Mouse (Mus musculus) heart, embryonic 16.5 days (tissue): ENCODE results near the gene B4galnt1. TPM values are rescaled to one million over a fixed set of nuclear protein-coding genes. Genes with fewer than 3 reads are reported as not detected.

Experiments
- ATAC-seq: fragments of 200-750 bp; cut with Nextera tagmentation; replicated peaks from 2 replicates; pipeline ENCODE4 v1.8.0; 2017; ENCODE audit warnings: moderate number of reproducible peaks; ENCODE audit not compliant: insufficient read depth, low FRiP score; ENCODE audit errors: extremely low read depth
- H3K27ac ChIP-seq: fragments of 300-500 bp; sonication (generic); 2 replicates; pipeline ENCODE4 v1.5.1; 2014; ENCODE audit warnings: mild to moderate bottlenecking, low read length, control low read depth, moderate library complexity
- H3K27me3 ChIP-seq: fragments of 300-500 bp; sonication (generic); 2 replicates; pipeline ENCODE4 v1.6.1; 2014; ENCODE audit warnings: low read length, mixed read lengths; ENCODE audit not compliant: control insufficient read depth, insufficient read depth
- H3K36me3 ChIP-seq: fragments of 300-500 bp; sonication (generic); 2 replicates; pipeline ENCODE4 v1.6.1; 2014; ENCODE audit not compliant: control insufficient read depth, insufficient read depth
- H3K4me1 ChIP-seq: fragments of 300-500 bp; sonication (generic); 2 replicates; pipeline ENCODE4 v1.6.1; 2014; ENCODE audit warnings: low read length, mixed read lengths; ENCODE audit not compliant: control insufficient read depth, insufficient read depth
- H3K4me2 ChIP-seq: fragments of 300-500 bp; sonication (generic); 2 replicates; pipeline ENCODE4 v1.6.1; 2014; ENCODE audit warnings: low read depth, mild to moderate bottlenecking, control low read depth, low read length
- H3K4me3 ChIP-seq: fragments of 300-500 bp; sonication (generic); 2 replicates; pipeline ENCODE4 v1.5.1; 2014; ENCODE audit warnings: mild to moderate bottlenecking, control low read depth, low read length
- H3K9ac ChIP-seq: fragments of 300-500 bp; sonication (generic); 2 replicates; pipeline ENCODE4 v1.6.1; 2014; ENCODE audit warnings: low read length, control low read depth
- H3K9me3 ChIP-seq: fragments of 300-500 bp; sonication (generic); replicated peaks from 2 replicates; pipeline ENCODE4 v1.6.1; 2016; ENCODE audit warnings: low read length; ENCODE audit not compliant: control insufficient read depth
- WGBS: fragments of 180-500 bp; shearing (Covaris S2); extraction: QIAGEN DNeasy Blood & Tissue Kit; methylation state at CpG from one replicate; pipeline ENCODE4 v1.1.7; 2014; 5-methylcytosine and 5-hydroxymethylcytosine counted together
- polyA plus RNA-seq: library from polyadenylated mRNA; unstranded; fragments of >200 nt; fragmentation: Nextera tagmentation; extraction: Ambion mirVana; gene quantifications from 2 replicates; pipeline ENCODE4 v1.2.1, GENCODE M21; 2015

The B4galnt1 gene
- 3.4 and 6.5 TPM in 2 replicates for polyA plus RNA-seq

DNA sequence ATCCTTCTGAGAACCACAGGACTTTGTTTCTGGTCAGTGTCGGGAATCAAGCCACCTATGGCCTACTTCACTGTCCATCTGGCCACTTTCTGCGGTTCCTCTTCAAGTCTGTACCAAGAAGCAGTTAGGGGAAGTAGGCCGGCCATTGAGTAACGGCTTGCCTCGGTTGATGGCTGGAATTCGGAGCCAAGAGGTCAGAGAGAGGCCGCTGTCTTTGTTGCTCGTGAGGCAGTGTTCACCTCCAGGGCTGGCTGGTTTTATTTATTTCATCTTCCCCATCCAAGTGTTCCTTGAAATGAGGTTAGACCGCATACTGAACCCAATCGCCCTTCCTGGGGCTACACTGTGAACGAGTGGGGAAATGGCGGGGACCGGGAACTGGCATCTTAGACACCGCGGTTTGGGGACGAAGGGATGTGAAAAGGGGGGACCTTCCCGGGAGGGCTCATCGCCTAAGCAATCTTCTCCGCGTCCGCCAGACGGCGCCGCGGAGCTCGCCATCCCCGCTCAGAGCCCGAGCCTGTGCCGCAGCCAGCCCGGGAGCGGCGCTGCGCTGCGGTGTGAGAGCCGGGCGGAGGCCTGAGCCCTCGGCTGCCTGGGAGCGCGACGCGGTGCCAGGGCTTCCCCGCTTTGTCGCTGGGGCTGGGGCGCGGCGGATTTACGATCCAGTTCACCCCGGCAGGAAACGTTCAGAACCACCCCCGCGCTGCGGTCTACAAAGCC is at the start of gene B4galnt1:
B4galnt1 (plus strand) TSS at position 595 of the 723 bp plus-strand sequence.
- Histone ChIP-seq H3K9me3 (no peaks in the 10 kb centered on the region), H3K4me1 (peaks cover 12% of the 10 kb centered on the region), H3K27ac (peak within 1 kb of the TSS; percentile 46), H3K9ac (peak within 1 kb of the TSS; percentile 79), H3K27me3 (peaks cover 45% of the 10 kb centered on the region), H3K36me3 (no peaks in the 10 kb centered on the region), H3K4me3 (peak within 1 kb of the TSS; percentile 73), H3K4me2 (peak within 1 kb of the TSS; percentile 100)
- 2% methylated on average over 52 of the region's 52 CpGs for WGBS
- peak; percentile 74 for ATAC-seq

DNA sequence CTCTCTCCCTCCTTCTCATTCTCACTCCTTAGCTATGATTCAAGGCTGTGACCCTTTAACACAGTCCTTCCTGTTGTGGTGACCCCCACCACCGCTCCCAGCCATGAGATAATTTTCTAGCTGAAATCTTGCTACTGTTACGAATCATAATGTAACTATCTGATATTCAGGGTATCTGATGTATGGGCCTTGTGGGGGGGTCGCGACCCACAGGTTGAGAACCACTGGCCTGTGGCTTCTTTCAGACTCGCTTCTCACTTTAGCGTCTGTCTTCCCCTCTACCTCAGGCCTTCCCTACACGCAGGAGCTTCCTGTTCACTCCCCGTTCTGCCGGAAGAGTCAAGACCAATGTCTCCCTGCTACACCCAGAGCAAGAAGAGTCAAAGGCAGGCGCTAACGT is 46.6 kb upstream of the B4galnt1 start:
- H3K27me3 ChIP-seq: no peaks in the 10 kb centered on the region
- 89% methylated on average over 11 of the region's 11 CpGs for WGBS

DNA sequence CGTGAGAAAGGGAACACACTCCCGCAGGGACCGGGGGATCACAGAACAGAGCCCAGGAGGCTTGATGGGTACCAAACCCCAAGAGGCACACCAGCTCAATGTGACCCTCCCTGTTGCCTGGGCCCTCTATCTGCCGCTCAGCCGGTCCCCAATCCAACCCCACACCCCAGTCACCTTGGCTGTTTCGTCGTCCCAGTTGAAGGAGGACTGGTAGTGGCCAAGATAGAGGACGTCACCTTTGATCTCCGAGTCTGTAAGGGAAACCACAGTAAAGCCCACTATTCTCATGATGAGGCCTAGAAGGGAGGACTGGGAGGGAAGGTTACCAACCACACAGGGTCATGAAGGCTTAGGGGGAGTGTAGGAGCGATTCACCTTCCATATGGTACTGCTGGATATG is 45.8 kb upstream of the B4galnt1 start:
- peaks cover 6% of the 10 kb centered on the region for H3K4me1 ChIP-seq
- no peak overlapping the region for H3K27ac ChIP-seq
- H3K9me3 ChIP-seq: no peaks in the 10 kb centered on the region
- WGBS: 89% methylated on average over 10 of the region's 10 CpGs
- ATAC-seq: no peak
- no peak overlapping the region for H3K9ac ChIP-seq
- H3K36me3 ChIP-seq: peaks cover 16% of the 10 kb centered on the region
- H3K27me3 ChIP-seq: no peaks in the 10 kb centered on the region
- no peak overlapping the region for H3K4me2 ChIP-seq
- H3K4me3 ChIP-seq: no peak overlapping the region

More for the DNA sequence above, 46.6 kb upstream of the B4galnt1 start:
- no peak overlapping the region for H3K9ac ChIP-seq
- no peak overlapping the region for H3K4me2 ChIP-seq
- H3K4me3 ChIP-seq: no peak overlapping the region
- no peak for ATAC-seq
- H3K4me1 ChIP-seq: peaks cover 6% of the 10 kb centered on the region
- H3K27ac ChIP-seq: no peak overlapping the region
- no peaks in the 10 kb centered on the region for H3K9me3 ChIP-seq
- peaks cover 16% of the 10 kb centered on the region for H3K36me3 ChIP-seq

DNA sequence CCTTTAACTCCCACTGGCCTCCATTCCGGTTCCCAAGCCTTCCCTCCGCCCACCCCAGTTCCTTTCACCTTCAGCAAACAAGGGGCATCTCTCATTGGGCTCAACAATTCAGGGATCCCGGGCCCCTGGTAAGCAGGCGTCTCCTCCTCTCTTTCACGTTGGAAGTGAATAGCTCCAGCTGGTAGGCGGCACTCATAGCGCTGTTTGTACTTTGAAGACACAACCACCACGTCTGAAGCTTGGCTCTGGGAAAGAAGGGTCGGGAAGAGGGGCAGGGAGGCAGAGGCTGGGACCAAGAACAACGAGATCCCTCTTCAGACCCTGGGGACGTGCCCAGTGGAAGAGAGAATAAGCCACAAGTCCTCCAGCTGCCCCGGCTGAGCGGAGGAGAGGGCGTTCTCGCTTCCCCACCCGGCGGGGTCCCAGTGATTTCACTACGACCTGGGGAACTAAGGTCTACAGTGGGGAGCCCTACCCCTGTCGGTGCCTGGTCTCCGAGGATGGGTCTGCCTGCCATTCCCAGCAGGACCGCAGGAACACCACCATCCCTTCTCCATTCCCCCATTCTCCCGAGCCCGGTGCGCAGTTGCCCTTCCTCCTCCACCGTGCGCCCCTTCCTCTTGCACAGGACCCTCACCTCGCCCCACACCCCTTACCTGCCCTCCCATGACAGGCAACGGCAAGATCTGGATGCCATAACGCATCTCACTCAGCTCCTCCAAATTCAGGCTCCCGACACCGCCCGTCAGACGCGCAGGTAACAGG is 44.5 kb upstream of the B4galnt1 start:
- Histone ChIP-seq H3K27me3 (no peaks in the 10 kb centered on the region), H3K4me3 (peak overlapping the region; percentile 96), H3K36me3 (peaks cover 16% of the 10 kb centered on the region), H3K9ac (peak overlapping the region; percentile 91), H3K27ac (no peak overlapping the region), H3K4me1 (peaks cover 6% of the 10 kb centered on the region), H3K9me3 (no peaks in the 10 kb centered on the region), H3K4me2 (peak overlapping the region; percentile 98)
- 4% methylated on average over 34 of the region's 34 CpGs for WGBS
- ATAC-seq: peak; percentile 17; the same call in 1 of the 2 replicates

DNA sequence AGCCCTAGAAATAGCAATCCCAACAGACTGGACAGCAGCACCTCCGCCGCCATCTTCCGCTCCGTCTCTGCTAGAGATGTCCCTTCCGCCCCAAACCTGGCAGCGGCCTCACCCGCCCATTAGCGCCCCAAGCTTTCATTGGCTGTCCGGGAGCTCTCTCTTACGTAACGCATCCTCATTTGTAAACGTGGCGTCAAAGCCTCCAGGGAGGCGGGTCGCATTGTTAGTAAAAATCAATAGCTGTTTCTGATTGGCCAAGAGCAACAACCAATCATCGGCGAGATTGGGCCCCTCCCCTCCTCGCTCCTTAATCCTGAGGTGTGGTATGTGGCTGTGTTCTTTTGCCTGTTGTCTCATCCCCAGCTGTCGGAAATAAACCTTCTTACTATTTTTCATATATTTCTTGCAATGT is 44.0 kb upstream of the B4galnt1 start, which contains the start of gene Os9:
Os9 (minus strand) TSS at position 66 of the 412 bp plus-strand sequence.
- Histone ChIP-seq H3K9me3 (no peaks in the 10 kb centered on the region), H3K36me3 (peaks cover 13% of the 10 kb centered on the region), H3K27ac (no peak within 1 kb of the TSS), H3K4me1 (peaks cover 6% of the 10 kb centered on the region), H3K4me2 (peak within 1 kb of the TSS; percentile 98), H3K27me3 (no peaks in the 10 kb centered on the region), H3K9ac (peak within 1 kb of the TSS; percentile 91), H3K4me3 (peak within 1 kb of the TSS; percentile 96)
- peak; percentile 98 for ATAC-seq
- WGBS: under 1% methylated on average over 19 of the region's 19 CpGs

DNA sequence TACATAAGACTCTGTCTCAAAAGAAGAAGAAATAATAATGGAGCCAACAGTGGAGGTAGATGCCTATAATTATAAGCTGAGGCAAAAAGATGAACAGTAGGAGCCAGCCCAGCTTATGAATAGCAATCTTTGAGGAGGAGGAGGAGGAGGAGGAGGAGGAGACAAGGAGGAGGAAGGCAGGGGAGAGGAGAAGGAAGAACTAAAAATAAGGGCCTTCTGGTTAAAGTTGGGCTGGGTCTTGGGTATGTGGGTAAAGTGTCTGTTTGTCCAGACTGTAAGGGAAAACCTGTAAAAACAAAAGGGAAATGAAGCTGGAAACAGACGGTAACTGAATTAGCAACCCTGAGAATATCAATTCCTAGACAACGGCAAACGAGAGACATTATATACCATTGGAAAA is 43.0 kb upstream of the B4galnt1 start:
- Histone ChIP-seq H3K4me3 (no peak overlapping the region), H3K9ac (no peak overlapping the region), H3K27me3 (no peaks in the 10 kb centered on the region), H3K27ac (no peak overlapping the region), H3K9me3 (no peaks in the 10 kb centered on the region), H3K36me3 (peaks cover 10% of the 10 kb centered on the region), H3K4me2 (no peak overlapping the region), H3K4me1 (peaks cover 6% of the 10 kb centered on the region)
- 88% methylated on average over 3 of the region's 3 CpGs for WGBS
- ATAC-seq: no peak

DNA sequence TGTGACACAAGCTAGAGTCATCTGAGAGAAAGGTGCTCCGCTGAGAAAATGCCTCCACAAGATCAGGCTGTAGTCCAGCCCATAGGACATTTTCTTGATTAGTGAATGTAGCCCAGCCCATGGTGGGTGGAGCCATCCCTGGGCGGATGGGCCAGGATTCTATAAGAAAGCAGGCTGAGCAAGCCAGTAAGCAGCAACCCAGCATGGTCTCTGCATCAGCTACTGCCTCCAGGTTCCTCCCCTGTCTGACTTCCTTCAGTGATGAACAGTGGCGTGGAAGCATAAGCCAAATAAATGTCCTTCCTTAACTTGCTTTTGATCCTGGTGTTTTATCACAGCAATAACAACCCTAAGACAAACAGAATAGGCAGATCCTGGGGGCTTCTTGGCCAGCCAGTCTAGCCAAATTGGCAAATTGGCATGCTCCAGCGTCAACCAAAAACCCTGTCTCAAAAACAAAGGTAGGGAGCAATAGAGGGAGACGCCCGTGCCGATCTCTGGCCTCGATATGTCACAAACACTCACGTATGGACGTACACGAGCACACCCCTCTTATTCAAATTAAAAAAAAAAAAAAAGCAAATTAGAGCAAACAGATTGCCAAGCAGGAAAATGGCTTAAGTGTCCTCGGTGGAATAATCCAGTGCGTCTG is 42.1 kb upstream of the B4galnt1 start:
- Histone ChIP-seq H3K36me3 (peaks cover 5% of the 10 kb centered on the region; the same call in 1 of the 2 replicates), H3K9me3 (no peaks in the 10 kb centered on the region), H3K27me3 (no peaks in the 10 kb centered on the region), H3K4me2 (peak overlapping the region; percentile 68), H3K4me1 (peaks cover 6% of the 10 kb centered on the region), H3K27ac (no peak overlapping the region), H3K4me3 (peak overlapping the region; percentile 42), H3K9ac (peak overlapping the region; percentile 33; the same call in 1 of the 2 replicates)
- no peak for ATAC-seq
- WGBS: 20% methylated on average over 13 of the region's 13 CpGs

DNA sequence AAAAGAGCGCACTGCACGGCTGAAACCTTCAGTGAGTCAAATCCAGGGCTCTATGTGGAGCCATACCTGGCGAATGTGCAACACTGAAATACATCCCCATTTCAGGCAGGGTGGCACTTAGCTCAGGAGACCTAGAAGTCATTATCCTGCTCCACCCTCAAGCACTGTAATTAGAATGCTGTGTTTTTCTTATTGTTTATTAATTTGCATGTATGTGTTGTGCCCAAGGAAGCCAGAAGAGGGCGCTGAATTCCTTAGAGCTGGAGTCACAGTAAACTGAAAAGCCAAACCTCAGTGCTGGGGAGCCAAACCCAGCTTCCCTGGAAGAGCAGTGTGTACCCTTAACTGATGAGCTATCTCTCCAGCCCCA is 41.6 kb upstream of the B4galnt1 start:
- ATAC-seq: no peak
- peak overlapping the region; percentile 33 for H3K9ac ChIP-seq

More for the DNA sequence above, 41.6 kb upstream of the B4galnt1 start:
- no peaks in the 10 kb centered on the region; the same call in 1 of the 2 replicates for H3K36me3 ChIP-seq
- 11% methylated on average over 4 of the region's 4 CpGs for WGBS
- peak overlapping the region; percentile 42 for H3K4me3 ChIP-seq
- no peaks in the 10 kb centered on the region for H3K27me3 ChIP-seq
- H3K9me3 ChIP-seq: no peaks in the 10 kb centered on the region
- peaks cover 6% of the 10 kb centered on the region for H3K4me1 ChIP-seq
- H3K27ac ChIP-seq: no peak overlapping the region
- peak overlapping the region; percentile 68 for H3K4me2 ChIP-seq
